Mouse (Mus musculus) kidney, embryonic 16.5 days (tissue): ENCODE results near the gene Slbp. TPM values are rescaled to one million over a fixed set of nuclear protein-coding genes. Genes with fewer than 3 reads are reported as not detected.

Experiments
- ATAC-seq: fragments of 200-750 bp; cut with Nextera tagmentation; 2 replicates; pipeline ENCODE4 v1.8.0; 2017; ENCODE audit warnings: moderate TSS enrichment; ENCODE audit not compliant: low FRiP score, low TSS enrichment
- H3K27ac ChIP-seq: fragments of 300-500 bp; sonication (generic); 2 replicates; pipeline ENCODE4 v1.5.1; 2014; ENCODE audit warnings: low read length
- H3K27me3 ChIP-seq: fragments of 300-500 bp; sonication (generic); 2 replicates; pipeline ENCODE4 v1.6.1; 2014; ENCODE audit warnings: low read length, control low read depth, mixed read lengths; ENCODE audit not compliant: insufficient read depth
- H3K36me3 ChIP-seq: fragments of 300-500 bp; sonication (generic); 2 replicates; pipeline ENCODE4 v1.6.1; 2014; ENCODE audit warnings: low read length, control low read depth, mixed read lengths; ENCODE audit not compliant: insufficient read depth
- H3K4me1 ChIP-seq: fragments of 300-500 bp; sonication (generic); 2 replicates; pipeline ENCODE4 v1.6.1; 2014; ENCODE audit warnings: low read length, control low read depth, mixed read lengths; ENCODE audit not compliant: insufficient read depth
- H3K4me2 ChIP-seq: fragments of 300-500 bp; sonication (generic); replicated peaks from 2 replicates; pipeline ENCODE4 v1.6.1; 2014; ENCODE audit warnings: low read depth, low read length
- H3K4me3 ChIP-seq: fragments of 300-500 bp; sonication (generic); 2 replicates; pipeline ENCODE4 v1.5.1; 2014; ENCODE audit warnings: mild to moderate bottlenecking, low read length
- H3K9ac ChIP-seq: fragments of 300-500 bp; sonication (generic); replicated peaks from 2 replicates; pipeline ENCODE4 v1.6.1; 2014; ENCODE audit warnings: low read length
- H3K9me3 ChIP-seq: fragments of 300-500 bp; sonication (generic); 2 replicates; pipeline ENCODE4 v1.6.1; 2016; ENCODE audit warnings: low read length, control low read depth
- WGBS: fragments of 180-500 bp; shearing (Covaris S2); extraction: QIAGEN DNeasy Blood & Tissue Kit; methylation state at CpG from one replicate; pipeline ENCODE4 v1.1.7; 2014; 5-methylcytosine and 5-hydroxymethylcytosine counted together
- polyA plus RNA-seq: library from polyadenylated mRNA; unstranded; fragments of >200 nt; fragmentation: Nextera tagmentation; extraction: Ambion mirVana; gene quantifications from 2 replicates; pipeline ENCODE4 v1.2.1, GENCODE M21; 2015

The Slbp gene
- polyA plus RNA-seq, 1 experiment from 2014 or later, result 228 TPM

DNA sequence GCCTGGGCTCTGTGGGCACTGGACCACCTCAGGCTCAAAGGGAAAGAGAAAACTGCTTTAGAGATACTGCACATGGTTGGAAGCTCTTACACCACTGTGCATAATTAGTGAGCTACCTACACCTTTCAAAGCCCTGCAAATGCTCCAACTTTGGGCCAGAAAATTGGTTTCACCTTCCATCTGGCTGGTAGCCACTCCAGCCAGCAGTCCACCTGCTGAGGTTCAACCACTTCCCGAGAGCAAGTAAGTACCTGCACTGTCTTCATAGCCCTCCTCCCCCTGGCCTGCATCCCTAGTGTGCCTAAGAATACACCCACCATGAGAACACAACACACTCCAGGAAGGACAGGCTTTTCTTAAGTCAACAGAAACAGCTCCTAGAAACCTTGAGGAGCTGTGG, 40.6 kb downstream of the Slbp start:
- Histone ChIP-seq H3K4me3 (no peak overlapping the region), H3K9ac (no peak overlapping the region), H3K9me3 (no peaks in the 10 kb centered on the region), H3K27me3 (no peaks in the 10 kb centered on the region), H3K4me2 (no peak overlapping the region), H3K27ac (no peak overlapping the region), H3K4me1 (no peaks in the 10 kb centered on the region), H3K36me3 (peaks cover 22% of the 10 kb centered on the region)
- 100% methylated on average over 1 of the region's 1 CpGs for WGBS
- ATAC-seq, result no peak

GRCm38 (mm10) chr5:33609226-33609625, 43.1 kb downstream of the Slbp start:
- Histone ChIP-seq H3K9ac (no peak overlapping the region), H3K9me3 (no peaks in the 10 kb centered on the region), H3K27me3 (no peaks in the 10 kb centered on the region), H3K27ac (no peak overlapping the region), H3K4me2 (no peak overlapping the region), H3K4me3 (no peak overlapping the region), H3K4me1 (no peaks in the 10 kb centered on the region), H3K36me3 (peaks cover 18% of the 10 kb centered on the region)
- ATAC-seq, result no peak
- WGBS, result 76% methylated on average over 1 of the region's 1 CpGs

DNA sequence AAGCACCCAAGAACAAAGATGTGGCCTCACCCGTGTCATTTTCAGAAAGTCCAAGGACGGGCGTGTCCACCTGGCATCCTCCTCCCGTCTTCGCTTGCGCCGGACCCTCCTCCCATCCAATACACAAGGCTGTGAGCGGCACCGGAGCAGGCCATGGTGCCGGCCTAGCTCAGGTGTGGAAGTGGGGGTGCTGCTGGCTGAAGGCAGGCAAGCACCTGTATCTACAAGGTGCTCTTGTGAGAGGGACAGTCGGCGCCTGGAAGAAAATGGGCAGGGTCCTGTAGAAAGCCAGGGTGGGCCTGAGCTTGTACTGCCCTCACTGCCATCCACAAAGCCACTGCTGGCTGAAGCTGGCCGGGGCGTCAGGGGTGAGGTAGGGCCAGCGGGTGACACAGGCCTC, 44.9 kb downstream of the Slbp start:
- 97% methylated on average over 15 of the region's 15 CpGs for WGBS
- Histone ChIP-seq H3K9ac (no peak overlapping the region), H3K4me3 (no peak overlapping the region), H3K9me3 (no peaks in the 10 kb centered on the region), H3K4me2 (no peak overlapping the region), H3K27ac (no peak overlapping the region), H3K27me3 (no peaks in the 10 kb centered on the region), H3K36me3 (peaks cover 20% of the 10 kb centered on the region), H3K4me1 (no peaks in the 10 kb centered on the region)
- ATAC-seq, result no peak

DNA sequence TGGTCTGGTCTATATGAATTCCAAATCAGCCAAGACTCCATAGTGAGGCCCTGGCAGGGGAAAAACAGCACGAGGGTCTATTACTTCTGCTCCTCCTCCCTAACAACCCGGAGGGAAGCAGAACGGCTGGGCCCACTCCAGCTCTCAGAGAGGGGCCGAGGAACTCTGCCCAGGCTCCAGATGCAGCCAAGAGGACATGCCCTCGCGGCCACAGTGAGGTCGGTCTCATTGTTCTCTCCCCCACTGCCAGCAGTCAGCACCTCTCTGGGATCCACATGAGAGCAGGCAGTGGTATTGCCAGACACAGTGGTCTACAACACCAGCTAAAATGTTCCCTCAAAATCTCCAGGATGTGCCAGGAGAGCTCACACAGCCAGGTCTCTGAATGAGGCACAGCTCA, 45.7 kb downstream of the Slbp start:
- Histone ChIP-seq H3K27ac (no peak overlapping the region), H3K36me3 (peaks cover 20% of the 10 kb centered on the region), H3K4me2 (no peak overlapping the region), H3K27me3 (no peaks in the 10 kb centered on the region), H3K4me3 (no peak overlapping the region), H3K4me1 (no peaks in the 10 kb centered on the region), H3K9ac (no peak overlapping the region), H3K9me3 (no peaks in the 10 kb centered on the region)
- no peak for ATAC-seq
- WGBS, result 73% methylated on average over 7 of the region's 7 CpGs

DNA sequence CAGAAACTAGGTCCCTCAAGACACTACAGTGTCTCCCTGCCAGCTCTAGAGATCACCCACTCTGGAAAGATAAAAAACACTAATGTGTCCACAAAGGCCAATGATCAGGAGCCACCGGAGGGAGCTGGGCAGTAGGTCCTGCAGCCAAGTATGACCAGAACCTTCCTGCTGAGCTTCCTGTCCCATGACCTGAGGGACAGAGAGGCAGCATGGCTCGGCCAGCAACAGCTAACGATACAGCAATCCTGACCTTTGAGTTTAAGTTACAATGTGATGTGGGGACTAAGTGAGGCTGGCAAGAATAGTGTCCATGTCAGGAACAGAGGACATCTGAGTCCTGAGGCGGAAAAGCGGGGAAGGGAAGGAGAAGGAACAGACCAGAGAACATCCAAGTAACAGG, 47.1 kb downstream of the Slbp start:
- no peaks in the 10 kb centered on the region for H3K9me3 ChIP-seq
- no peak overlapping the region for H3K4me2 ChIP-seq
- H3K4me1 ChIP-seq, result no peaks in the 10 kb centered on the region
- 70% methylated on average over 5 of the region's 5 CpGs for WGBS
- H3K36me3 ChIP-seq, result peaks cover 29% of the 10 kb centered on the region
- H3K4me3 ChIP-seq, result no peak overlapping the region
- no peak overlapping the region for H3K9ac ChIP-seq
- no peak overlapping the region for H3K27ac ChIP-seq
- no peak for ATAC-seq
- no peaks in the 10 kb centered on the region for H3K27me3 ChIP-seq

GRCm38 (mm10) chr5:33593620-33594019, 58.8 kb downstream of the Slbp start:
- H3K9me3 ChIP-seq, result no peaks in the 10 kb centered on the region
- no peak for ATAC-seq
- no peaks in the 10 kb centered on the region for H3K4me1 ChIP-seq
- H3K36me3 ChIP-seq, result no peaks in the 10 kb centered on the region
- 33% methylated on average over 2 of the region's 2 CpGs for WGBS
- H3K27ac ChIP-seq, result no peak overlapping the region
- H3K4me3 ChIP-seq, result no peak overlapping the region
- H3K27me3 ChIP-seq, result no peaks in the 10 kb centered on the region
- H3K9ac ChIP-seq, result no peak overlapping the region
- H3K4me2 ChIP-seq, result no peak overlapping the region

DNA sequence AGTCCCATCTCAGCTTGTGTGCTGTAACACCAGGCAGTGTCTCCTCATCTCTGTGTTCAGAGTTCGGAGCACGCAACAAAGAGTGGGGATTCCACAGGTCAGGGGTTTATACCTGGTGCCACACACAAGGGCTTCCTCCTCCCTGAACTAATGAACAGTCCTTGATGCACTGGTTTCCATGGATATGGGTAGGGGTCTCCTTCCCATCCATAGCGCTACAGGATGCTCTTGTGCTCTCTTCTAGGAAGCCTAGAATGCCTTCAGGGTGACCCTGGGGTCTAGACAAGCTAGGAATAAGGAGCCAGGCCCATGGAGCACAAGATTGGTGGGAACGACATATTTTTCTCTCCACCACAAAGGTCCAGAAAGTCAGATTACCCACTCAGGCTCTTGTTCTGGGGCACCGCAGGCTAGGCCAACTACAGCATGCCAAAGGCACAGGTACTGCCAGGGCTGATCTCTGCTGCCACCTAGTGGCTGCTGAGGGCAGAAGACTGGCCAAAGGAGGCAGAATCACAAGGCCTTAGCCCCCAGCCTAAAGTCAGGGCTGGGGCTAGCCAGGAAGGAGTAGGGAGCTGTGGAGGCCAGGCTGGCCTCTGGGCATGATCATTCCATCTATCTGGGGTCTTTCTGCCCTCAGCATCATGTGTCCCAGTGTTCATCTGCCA, 63.0 kb downstream of the Slbp start:
- H3K36me3 ChIP-seq, result no peaks in the 10 kb centered on the region
- 72% methylated on average over 5 of the region's 5 CpGs for WGBS

GRCm38 (mm10) chr5:33588066-33588465, 64.3 kb downstream of the Slbp start:
- Histone ChIP-seq H3K27ac (no peak overlapping the region), H3K36me3 (no peaks in the 10 kb centered on the region), H3K27me3 (no peaks in the 10 kb centered on the region), H3K4me2 (no peak overlapping the region), H3K4me3 (no peak overlapping the region), H3K9me3 (no peaks in the 10 kb centered on the region), H3K9ac (no peak overlapping the region), H3K4me1 (peaks cover 5% of the 10 kb centered on the region; the same call in 1 of the 2 replicates)
- 69% methylated on average over 3 of the region's 3 CpGs for WGBS
- ATAC-seq, result no peak

More for the DNA sequence above, 63.0 kb downstream of the Slbp start:
- Histone ChIP-seq H3K27ac (no peak overlapping the region), H3K9ac (no peak overlapping the region), H3K4me2 (no peak overlapping the region), H3K9me3 (no peaks in the 10 kb centered on the region), H3K27me3 (no peaks in the 10 kb centered on the region), H3K4me1 (0 out of 2 replicates have a peak, but pooled peaks cover under 1% of the 10 kb centered on the region), H3K4me3 (no peak overlapping the region)
- peak; percentile 36; the same call in 1 of the 2 replicates for ATAC-seq

DNA sequence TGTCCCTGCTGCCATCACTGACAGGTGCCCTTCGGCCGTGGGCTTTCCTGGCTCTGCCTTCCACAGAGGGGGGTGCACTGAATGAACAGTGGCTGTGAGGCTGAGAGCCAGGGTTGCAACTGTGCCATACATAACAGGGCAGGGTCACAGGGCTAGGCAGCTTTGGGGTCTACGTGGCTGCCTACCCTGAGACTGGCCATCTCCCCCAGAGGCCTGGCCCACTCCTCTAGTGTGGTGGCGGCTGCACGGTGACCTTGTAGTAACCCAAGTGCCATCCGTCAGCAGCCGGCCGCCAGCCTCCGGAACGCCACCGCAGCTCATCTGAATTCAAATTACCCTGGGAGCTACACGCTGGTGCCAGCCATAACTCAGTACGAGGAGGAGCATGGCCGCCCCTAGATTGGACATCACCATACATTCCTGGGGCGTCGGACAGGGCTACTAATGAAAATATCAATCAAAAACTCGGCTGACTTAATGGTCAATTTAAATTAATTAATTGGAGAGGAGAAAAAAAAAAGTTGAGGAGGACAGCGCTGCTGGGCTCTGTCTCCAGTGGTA, 64.8 kb downstream of the Slbp start:
- H3K27ac ChIP-seq, result no peak overlapping the region
- 32% methylated on average over 18 of the region's 18 CpGs for WGBS
- no peak overlapping the region for H3K4me2 ChIP-seq
- H3K9ac ChIP-seq, result no peak overlapping the region
- no peaks in the 10 kb centered on the region for H3K36me3 ChIP-seq
- no peaks in the 10 kb centered on the region for H3K9me3 ChIP-seq
- H3K27me3 ChIP-seq, result no peaks in the 10 kb centered on the region
- ATAC-seq, result no peak
- peaks cover 5% of the 10 kb centered on the region; the same call in 1 of the 2 replicates for H3K4me1 ChIP-seq
- H3K4me3 ChIP-seq, result no peak overlapping the region
